Mouse (Mus musculus) bone marrow, adult 2 months (tissue): ENCODE results near the gene Bcr. TPM values are rescaled to one million over a fixed set of nuclear protein-coding genes. Genes with fewer than 3 reads are reported as not detected.
A peak's percentile ranks its signal among the peaks of the same experiment; 100 is the strongest.
"Not testable (repeated sequence)": the region's sequence is repeated elsewhere in the genome, so short reads cannot be mapped to it uniquely, and the experiment has no call there.

Experiments used
- H3K27ac ChIP-seq: fragments of 200-500 bp; 2 replicates; pipeline ENCODE4 v1.5.1; 2012; ENCODE audit warnings: low read depth, mild to moderate bottlenecking, control low read depth, inconsistent platforms, low read length; ENCODE audit not compliant: control insufficient read depth, poor library complexity, insufficient read depth
- H3K4me1 ChIP-seq: fragments of 200-500 bp; 2 replicates; pipeline ENCODE4 v1.6.1; 2011; ENCODE audit warnings: low read length; ENCODE audit not compliant: control insufficient read depth, insufficient read depth
- H3K4me3 ChIP-seq: fragments of 200-500 bp; replicated peaks from 2 replicates; pipeline ENCODE3; 2011; ENCODE audit warnings: mild to moderate bottlenecking, low read depth, low read length, control low read depth; ENCODE audit not compliant: control insufficient read depth
- CTCF ChIP-seq: fragments of 200-500 bp; IDR thresholded peaks from 2 replicates; pipeline ENCODE4 v1.5.1; 2011; ENCODE audit warnings: low read length, control low read depth; ENCODE audit not compliant: control insufficient read depth, insufficient read depth
- POLR2A ChIP-seq: fragments of 200-500 bp; IDR thresholded peaks from 2 replicates; pipeline ENCODE4 v1.6.1; 2011; ENCODE audit warnings: low read depth, mild to moderate bottlenecking, control low read depth, low read length, borderline replicate concordance; ENCODE audit not compliant: control insufficient read depth
- WGBS: fragments of 180-500 bp; shearing (Covaris S2); methylation state at CpG from one replicate; pipeline ENCODE4 v1.1.7; 2018; 5-methylcytosine and 5-hydroxymethylcytosine counted together
- polyA plus RNA-seq: library from polyadenylated mRNA; stranded (reverse); fragments of >200 nt; gene quantifications from 2 replicates; pipeline ENCODE4 v1.2.4, GENCODE M21; 2011; ENCODE audit warnings: low replicate concordance; ENCODE audit not compliant: missing spikeins, insufficient read depth, insufficient read length

Bcr gene
- polyA plus RNA-seq, 1 experiment = 26.6 TPM

DNA sequence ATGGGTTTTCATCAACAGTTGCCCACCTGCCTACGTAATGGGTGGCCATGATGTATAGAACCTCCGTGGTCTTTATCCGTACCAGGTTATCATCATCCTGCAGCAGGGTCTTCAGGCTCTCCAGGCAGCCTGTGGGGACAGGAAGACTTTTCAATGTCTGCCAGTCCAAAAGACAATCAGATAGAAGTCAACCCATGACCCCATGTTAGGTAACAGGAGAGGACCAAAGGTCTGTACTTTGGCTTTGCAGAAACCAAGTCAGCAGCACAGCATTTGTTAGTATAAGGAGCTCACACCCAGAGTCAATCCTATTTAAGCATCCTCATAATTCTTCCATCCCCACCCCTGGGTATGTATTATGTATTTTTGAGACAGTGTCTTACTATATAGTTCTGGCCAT lies 30.7 kb upstream of the Bcr start:
- H3K4me1 ChIP-seq = no peaks in the 10 kb centered on the region
- 85% methylated on average over 3 of the region's 3 CpGs for WGBS
- no peak overlapping the region for H3K27ac ChIP-seq
- TF ChIP-seq POLR2A (no peak), CTCF (no peak)
- H3K4me3 ChIP-seq = no peak overlapping the region

DNA sequence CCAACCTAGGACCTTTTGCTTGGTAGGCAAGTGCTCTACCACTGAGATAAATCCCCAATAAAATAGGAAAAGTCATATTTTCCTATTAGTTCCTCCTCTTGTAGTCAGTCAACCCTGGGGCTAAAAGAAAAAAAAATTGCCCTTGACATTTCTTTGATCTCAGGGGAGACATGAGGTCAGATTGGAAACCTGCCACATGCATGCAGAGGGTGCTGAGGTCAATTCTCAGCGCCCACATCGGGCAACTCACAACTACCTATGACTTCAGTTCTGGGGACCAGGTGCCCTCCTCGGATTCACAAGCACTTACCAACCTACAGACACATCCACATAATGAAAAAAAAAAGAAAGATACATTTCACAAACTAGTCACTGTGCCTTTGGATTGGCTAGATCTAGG lies 30.2 kb upstream of the Bcr start:
- Histone ChIP-seq H3K4me1 (no peaks in the 10 kb centered on the region), H3K27ac (no peak overlapping the region), H3K4me3 (no peak overlapping the region)
- no peak for TF ChIP-seq CTCF
- TF ChIP-seq POLR2A = no peak
- 65% methylated on average over 3 of the region's 3 CpGs for WGBS

DNA sequence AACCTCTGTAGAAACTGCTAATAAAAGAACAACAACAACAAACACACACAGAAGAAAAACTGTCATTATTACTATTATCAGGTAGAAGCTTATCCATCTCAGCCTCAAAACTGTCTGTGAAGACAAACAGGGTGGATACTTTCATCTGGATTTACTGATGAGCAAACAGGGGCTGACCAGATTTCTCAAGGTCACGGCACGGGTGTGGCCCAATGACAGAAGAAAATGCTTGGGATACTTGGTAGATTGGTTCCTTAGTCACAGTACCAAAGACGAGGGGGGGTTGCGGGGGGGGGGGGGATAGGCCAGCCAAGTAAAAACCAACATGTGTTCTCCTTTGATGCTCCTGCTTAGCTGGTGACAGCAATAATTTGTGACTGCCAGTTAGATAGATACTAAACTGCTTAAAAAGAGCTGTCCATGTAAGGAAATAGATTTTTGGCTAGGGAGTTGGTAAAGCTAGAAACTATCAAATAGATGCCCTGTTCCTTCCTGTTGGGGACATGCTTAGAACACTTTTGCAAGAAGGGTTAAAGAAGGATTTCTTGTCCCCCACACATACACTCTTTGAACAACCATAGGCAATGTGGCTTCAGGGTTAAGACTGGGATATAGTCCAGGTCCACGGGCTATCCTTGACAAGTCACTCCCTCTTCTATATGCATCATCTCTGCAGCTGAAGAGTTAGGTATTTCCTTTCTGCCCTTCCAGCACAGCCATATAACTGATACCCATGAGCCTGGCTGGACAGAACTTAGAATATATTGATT lies 28.9 kb upstream of the Bcr start:
- no peaks in the 10 kb centered on the region for H3K4me1 ChIP-seq

DNA sequence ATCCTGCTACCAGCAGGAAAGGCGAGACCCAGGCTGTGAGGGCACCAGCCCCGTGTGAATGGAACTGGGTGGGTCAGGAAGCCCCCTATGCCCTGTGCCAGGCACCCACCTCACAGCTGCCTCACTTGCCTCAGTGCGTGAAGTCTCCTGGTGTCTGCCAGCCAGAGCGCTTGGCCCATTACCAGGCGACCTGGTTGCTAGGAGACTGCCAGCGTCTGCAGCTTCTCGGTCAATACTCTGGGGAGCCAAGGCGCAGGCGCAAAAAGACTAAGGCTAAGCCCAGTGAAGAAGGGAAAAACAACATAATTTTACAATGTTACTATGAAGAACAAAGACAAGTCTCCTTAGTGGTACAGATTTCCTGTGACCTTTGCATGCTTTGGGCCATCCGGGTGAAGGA lies 28.0 kb upstream of the Bcr start, which contains the start of gene Rsph14:
TSS of gene Rsph14 (minus strand) at position 192 of the 400 bp plus-strand sequence.
- no peak for TF ChIP-seq POLR2A
- TF ChIP-seq CTCF = no peak
- H3K27ac ChIP-seq = no peak within 1 kb of the TSS
- H3K4me3 ChIP-seq = no peak within 1 kb of the TSS
- peaks cover 3% of the 10 kb centered on the region for H3K4me1 ChIP-seq
- 48% methylated on average over 10 of the region's 10 CpGs for WGBS

More for the DNA sequence above, 28.9 kb upstream of the Bcr start:
- Histone ChIP-seq H3K4me3 (no peak overlapping the region), H3K27ac (no peak overlapping the region)
- WGBS = 63% methylated on average over 5 of the region's 5 CpGs
- TF ChIP-seq POLR2A (no peak), CTCF (no peak)

DNA sequence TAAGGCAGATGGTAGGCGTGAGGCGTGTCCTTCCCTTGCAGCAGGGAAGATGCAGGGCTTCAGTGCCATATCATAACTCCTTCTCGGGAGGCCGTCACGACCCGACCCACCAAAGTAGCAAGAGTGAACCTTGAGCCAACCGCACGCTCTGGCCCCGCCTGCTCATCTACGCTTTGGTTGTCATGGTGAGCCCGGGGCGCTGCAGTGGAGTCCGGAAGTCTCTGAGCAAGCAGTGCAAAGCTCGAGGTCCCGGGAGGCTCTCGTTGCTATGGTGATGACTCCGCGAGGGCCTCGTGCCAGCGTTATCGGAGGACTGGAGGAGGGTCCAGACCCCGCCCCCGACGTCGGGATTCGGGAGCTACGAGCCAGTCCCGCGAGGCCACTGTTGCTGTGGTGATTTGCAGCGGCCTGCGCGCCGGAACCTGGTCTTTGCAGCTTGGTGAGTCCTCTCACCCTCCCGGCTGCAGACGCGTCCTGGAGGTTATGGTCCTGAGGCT lies 23.5 kb upstream of the Bcr start, which contains the start of gene Rab36:
TSS of gene Rab36 (plus strand) at position 176 of the 497 bp plus-strand sequence.
- H3K4me3 ChIP-seq = peak within 1 kb of the TSS; percentile 50
- 2% methylated on average over 36 of the region's 36 CpGs for WGBS
- peaks cover 3% of the 10 kb centered on the region for H3K4me1 ChIP-seq
- H3K27ac ChIP-seq = peak within 1 kb of the TSS; percentile 15; the same call in 1 of the 2 replicates
- no peak for TF ChIP-seq POLR2A
- TF ChIP-seq CTCF = no peak

DNA sequence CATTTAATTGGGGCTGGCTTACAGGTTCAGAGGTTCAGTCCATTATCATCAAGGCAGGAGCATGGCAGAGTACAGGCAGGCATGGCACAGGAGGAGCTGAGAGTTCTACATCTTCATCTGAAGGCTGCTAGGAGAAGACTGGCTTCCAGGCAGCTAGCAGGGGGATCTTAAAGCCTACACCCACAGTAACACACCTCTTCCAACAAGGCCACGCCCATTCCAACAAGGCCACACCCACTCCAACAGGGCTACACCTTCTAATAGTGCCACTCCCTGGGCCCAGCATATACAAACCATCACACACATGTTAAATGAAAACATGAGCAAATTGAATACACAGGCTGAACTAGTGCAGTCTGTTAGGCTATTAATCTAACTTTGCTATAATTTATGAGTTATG lies 18.3 kb upstream of the Bcr start:
- WGBS = 27% methylated on average over 1 of the region's 1 CpGs
- H3K4me1 ChIP-seq, H3K27ac ChIP-seq, H3K4me3 ChIP-seq: not testable (repeated sequence)

DNA sequence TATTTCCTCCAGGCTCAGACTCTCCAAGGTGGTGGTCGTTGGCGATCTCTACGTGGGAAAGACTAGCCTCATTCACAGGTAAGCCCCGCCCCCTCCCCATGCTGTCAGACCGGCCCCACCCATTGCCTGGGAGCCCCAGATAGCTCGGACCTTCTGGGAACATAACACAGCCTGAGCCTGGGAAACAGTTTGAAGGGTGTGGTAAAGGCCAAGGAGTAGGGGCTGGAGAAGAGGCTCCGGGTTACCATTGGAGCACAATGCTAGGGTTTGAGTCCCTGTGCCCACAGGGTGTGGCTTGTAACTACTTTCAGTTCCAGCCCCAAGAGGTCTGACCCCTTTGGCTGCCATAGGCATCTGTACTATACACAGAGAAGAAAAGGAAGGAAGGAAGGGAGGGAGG lies 15.9 kb upstream of the Bcr start:
- no peak overlapping the region for H3K27ac ChIP-seq
- WGBS = 48% methylated on average over 7 of the region's 7 CpGs
- TF ChIP-seq CTCF (no peak), POLR2A (no peak)
- H3K4me3 ChIP-seq = no peak overlapping the region
- H3K4me1 ChIP-seq = no peaks in the 10 kb centered on the region

DNA sequence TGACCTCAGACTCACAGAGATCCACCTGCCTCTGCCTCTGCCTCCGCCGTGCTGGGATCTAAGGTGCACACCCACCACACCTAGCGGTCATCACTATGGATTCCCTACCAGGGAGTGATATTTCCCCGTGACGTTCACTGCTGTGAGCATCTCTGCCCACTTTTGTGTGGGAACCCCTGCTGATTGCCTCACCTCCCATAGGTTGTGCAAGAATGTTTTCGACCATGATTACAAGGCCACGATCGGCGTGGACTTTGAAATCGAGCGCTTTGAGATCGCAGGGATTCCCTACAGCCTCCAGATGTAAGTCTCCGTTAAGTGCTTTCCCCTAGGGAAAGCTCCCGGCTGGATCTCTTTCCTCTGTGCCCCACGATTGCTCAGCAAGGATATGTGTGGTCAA lies 14.6 kb upstream of the Bcr start:
- Histone ChIP-seq H3K27ac (no peak overlapping the region), H3K4me3 (no peak overlapping the region), H3K4me1 (no peaks in the 10 kb centered on the region)
- TF ChIP-seq CTCF (no peak), POLR2A (no peak)
- whole genome bisulfite sequencing = 55% methylated on average over 15 of the region's 15 CpGs
